9 mouse cellular contexts compared by ENCODE assay signal in the genomic region with DNA sequence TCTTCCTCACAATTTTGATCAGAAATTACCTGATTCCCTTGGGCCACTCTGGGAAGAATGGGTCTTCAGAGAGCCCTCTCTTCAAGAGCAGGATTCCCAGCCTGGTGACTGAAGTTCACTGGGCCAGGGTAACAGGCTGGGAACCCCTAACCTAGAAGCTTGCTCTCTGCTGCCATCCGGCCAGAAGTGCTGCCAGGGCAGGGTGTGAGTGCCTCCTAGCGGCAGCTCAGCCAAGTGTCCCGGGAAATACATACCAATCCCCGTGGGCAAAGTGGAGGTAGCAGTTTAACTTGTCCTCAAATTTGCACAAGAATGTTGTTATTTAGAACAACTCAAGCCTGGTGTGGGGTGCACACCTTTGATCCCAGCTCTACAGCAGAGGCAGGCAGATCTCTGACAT. TPM values are rescaled to one million over a fixed set of nuclear protein-coding genes. Genes with fewer than 3 reads are reported as not detected.
DNase-seq lines count a peak whose midpoint lies in the region; ATAC-seq and TF ChIP-seq lines count a peak whose summit lies in the region.
"Had no signal": no experiment of that assay in that cellular context is flagged by ENCODE, and none has a peak within 500 bp of the region (broad histone marks: within the 10 kb centered on the region; RNA-seq: fewer than 3 reads in every experiment).

No protein-coding gene starts in this region.

- TF ChIP-seq CTCF in bone marrow macrophage, adult 2 months (IDR thresholded peaks at IDR 0.05; ENCODE audit: low read depth, low read length) = peak; percentile 96

- no peak overlapping the region for H3K27ac ChIP-seq in bone marrow macrophage, adult 2 months (ENCODE audit: insufficient read depth, low read depth, low read length)
- no peak overlapping the region for H3K27ac ChIP-seq in liver, embryonic 13.5 days
- H3K27ac ChIP-seq: heart, embryonic 13.5 days had no signal

- H3K36me3 ChIP-seq in liver, embryonic 13.5 days = no peaks in the 10 kb centered on the region
- H3K36me3 ChIP-seq: heart, embryonic 13.5 days had no signal

- no peak overlapping the region for H3K9ac ChIP-seq in liver, embryonic 13.5 days
- H3K9ac ChIP-seq: heart, embryonic 13.5 days had no signal

- 2% methylated on average over 4 of the region's 4 CpGs for WGBS in liver, embryonic 13.5 days (ENCODE audit: insufficient replicate concordance)

- peak; percentile 54 for DNase-seq in 3134 (ENCODE audit: extremely low read depth, insufficient read length, low spot score)
- DNase-seq in frontal cortex, postnatal 25 days (ENCODE audit: low spot score in 2 of 2) = peak; percentile 24 to 39
- DNase-seq in kidney, adult 8-10 months = peak; percentile 47 to 83
- DNase-seq in liver, embryonic 13.5 days = peak; percentile 64
- peak; percentile 32 for DNase-seq in right cerebral cortex, adult 18-20 months
- DNase-seq in urinary bladder, postnatal 25 days (ENCODE audit: low spot score) = peak; percentile 71

- peak; percentile 47 for ATAC-seq in CD4-positive, CD25-positive, alpha-beta regulatory T cell, adult 4 months
- ATAC-seq in liver, embryonic 13.5 days (ENCODE audit: low read depth) = no peak

- no peaks in the 10 kb centered on the region for H3K27me3 ChIP-seq in liver, embryonic 13.5 days
- H3K27me3 ChIP-seq: heart, embryonic 13.5 days had no signal

- no peak for TF ChIP-seq POLR2A in bone marrow macrophage, adult 2 months (IDR thresholded peaks at IDR 0.05; ENCODE audit: borderline replicate concordance, low read depth, low read length)

- H3K4me2 ChIP-seq in liver, embryonic 13.5 days = no peak overlapping the region
- H3K4me2 ChIP-seq: heart, embryonic 13.5 days had no signal

- peaks cover 21% of the 10 kb centered on the region for H3K4me1 ChIP-seq in bone marrow macrophage, adult 2 months (ENCODE audit: control insufficient read depth, insufficient read depth, low read length)
- peaks cover 5% of the 10 kb centered on the region for H3K4me1 ChIP-seq in liver, embryonic 13.5 days (replicated peaks)

- H3K9me3 ChIP-seq in liver, embryonic 13.5 days (replicated peaks) = no peaks in the 10 kb centered on the region
- H3K9me3 ChIP-seq: heart, embryonic 13.5 days had no signal

- no peak overlapping the region for H3K4me3 ChIP-seq in bone marrow macrophage, adult 2 months (ENCODE audit: insufficient read depth, low read length)
- no peak overlapping the region for H3K4me3 ChIP-seq in liver, embryonic 13.5 days (replicated peaks)
- H3K4me3 ChIP-seq: heart, embryonic 13.5 days had no signal

RNA-seq across cellular contexts. Expression of gene Lctl, which starts 16.5 kb away (rescaled TPM):
- not detected for polyA plus RNA-seq in CD4-positive, CD25-positive, alpha-beta regulatory T cell, adult 4 months (2017; shearing (Covaris generic))
- polyA plus RNA-seq in bone marrow macrophage, adult 2 months (2012; ENCODE audit: insufficient read depth, insufficient read length, missing spikeins) = not detected in 2 replicates
- polyA plus RNA-seq in liver, embryonic 13.5 days (2015; fragmentation: Nextera tagmentation; extraction: Ambion mirVana) = not detected in 2 replicates
- polyA plus RNA-seq: heart, embryonic 13.5 days had no signal
